Mouse (Mus musculus): ENCODE results near the gene Zranb1.

GRCm38 (mm10) chr7:132900826-132901531 is 30.0 kb upstream of the Zranb1 start:
- TF ChIP-seq CTCF (conservative IDR thresholded peaks at IDR 0.05; ENCODE audit: insufficient read depth, insufficient read length, low read depth, low read length), result no peak
- TF ChIP-seq POLR2A (IDR thresholded peaks at IDR 0.05; ENCODE audit: low read depth, low read length), result no peak
